Mouse (Mus musculus): ENCODE results near the gene Mbnl2. TPM values are rescaled to one million over a fixed set of nuclear protein-coding genes. Genes with fewer than 3 reads are reported as not detected.

The Mbnl2 gene
- polyA plus RNA-seq, 1 experiment from 2014 or later: 15.1 TPM

GRCm38 (mm10) chr14:120335366-120335765 lies 59.9 kb downstream of the Mbnl2 start:
- Histone ChIP-seq H3K27ac (replicated peaks) (no peak overlapping the region), H3K4me1 (replicated peaks) (no peaks in the 10 kb centered on the region; the same call in 1 of the 2 replicates), H3K27me3 (no peaks in the 10 kb centered on the region), H3K4me3 (replicated peaks) (no peak overlapping the region), H3K36me3 (replicated peaks) (no peaks in the 10 kb centered on the region), H3K9ac (no peak overlapping the region), H3K4me2 (no peak overlapping the region), H3K9me3 (replicated peaks) (no peaks in the 10 kb centered on the region)
- ATAC-seq (ENCODE audit: insufficient read depth): no peak
- WGBS (ENCODE audit: insufficient replicate concordance): 79% methylated on average over 9 of the region's 9 CpGs

GRCm38 (mm10) chr14:120335871-120336270 lies 60.4 kb downstream of the Mbnl2 start:
- H3K4me1 ChIP-seq (replicated peaks): no peaks in the 10 kb centered on the region; the same call in 1 of the 2 replicates
- H3K36me3 ChIP-seq (replicated peaks): no peaks in the 10 kb centered on the region
- no peaks in the 10 kb centered on the region for H3K27me3 ChIP-seq
- no peak overlapping the region for H3K27ac ChIP-seq (replicated peaks)
- no peak overlapping the region for H3K4me3 ChIP-seq (replicated peaks)
- H3K9ac ChIP-seq: no peak overlapping the region
- WGBS (ENCODE audit: insufficient replicate concordance): 69% methylated on average over 6 of the region's 6 CpGs
- ATAC-seq (ENCODE audit: insufficient read depth): no peak
- no peaks in the 10 kb centered on the region for H3K9me3 ChIP-seq (replicated peaks)
- H3K4me2 ChIP-seq: no peak overlapping the region

- Histone ChIP-seq H3K27me3 (no peaks in the 10 kb centered on the region), H3K4me2 (no peak overlapping the region), H3K9ac (no peak overlapping the region), H3K4me1 (replicated peaks) (no peaks in the 10 kb centered on the region; the same call in 1 of the 2 replicates), H3K9me3 (replicated peaks) (no peaks in the 10 kb centered on the region), H3K27ac (replicated peaks) (no peak overlapping the region), H3K36me3 (replicated peaks) (no peaks in the 10 kb centered on the region), H3K4me3 (replicated peaks) (no peak overlapping the region)
- 72% methylated on average over 7 of the region's 7 CpGs for WGBS (ENCODE audit: insufficient replicate concordance)
- ATAC-seq (ENCODE audit: insufficient read depth): no peak
Measured at GRCm38 (mm10) chr14:120336380-120336779, 60.9 kb downstream of the Mbnl2 start.

GRCm38 (mm10) chr14:120336841-120337240 lies 61.4 kb downstream of the Mbnl2 start:
- no peaks in the 10 kb centered on the region for H3K27me3 ChIP-seq
- H3K9me3 ChIP-seq (replicated peaks): no peaks in the 10 kb centered on the region
- no peak overlapping the region for H3K4me2 ChIP-seq
- WGBS (ENCODE audit: insufficient replicate concordance): 65% methylated on average over 8 of the region's 8 CpGs
- H3K4me1 ChIP-seq (replicated peaks): no peaks in the 10 kb centered on the region; the same call in 1 of the 2 replicates
- no peak overlapping the region for H3K27ac ChIP-seq (replicated peaks)
- ATAC-seq (ENCODE audit: insufficient read depth): no peak
- H3K9ac ChIP-seq: no peak overlapping the region
- H3K36me3 ChIP-seq (replicated peaks): no peaks in the 10 kb centered on the region
- H3K4me3 ChIP-seq (replicated peaks): no peak overlapping the region

- Histone ChIP-seq H3K9me3 (replicated peaks) (no peaks in the 10 kb centered on the region), H3K9ac (no peak overlapping the region), H3K36me3 (replicated peaks) (no peaks in the 10 kb centered on the region), H3K27ac (replicated peaks) (no peak overlapping the region), H3K4me2 (no peak overlapping the region), H3K4me3 (replicated peaks) (no peak overlapping the region), H3K27me3 (no peaks in the 10 kb centered on the region), H3K4me1 (replicated peaks) (no peaks in the 10 kb centered on the region; the same call in 1 of the 2 replicates)
- 57% methylated on average over 7 of the region's 7 CpGs for WGBS (ENCODE audit: insufficient replicate concordance)
- no peak for ATAC-seq (ENCODE audit: insufficient read depth)
Measured at GRCm38 (mm10) chr14:120337731-120338462, 62.4 kb downstream of the Mbnl2 start.

GRCm38 (mm10) chr14:120338706-120339105 lies 63.2 kb downstream of the Mbnl2 start:
- no peaks in the 10 kb centered on the region for H3K36me3 ChIP-seq (replicated peaks)
- ATAC-seq (ENCODE audit: insufficient read depth): no peak
- no peaks in the 10 kb centered on the region; the same call in 1 of the 2 replicates for H3K4me1 ChIP-seq (replicated peaks)
- H3K9ac ChIP-seq: no peak overlapping the region
- H3K27ac ChIP-seq (replicated peaks): no peak overlapping the region
- no peak overlapping the region for H3K4me2 ChIP-seq
- H3K27me3 ChIP-seq: no peaks in the 10 kb centered on the region
- H3K4me3 ChIP-seq (replicated peaks): no peak overlapping the region
- 75% methylated on average over 3 of the region's 3 CpGs for WGBS (ENCODE audit: insufficient replicate concordance)
- no peaks in the 10 kb centered on the region for H3K9me3 ChIP-seq (replicated peaks)

GRCm38 (mm10) chr14:120341912-120342311 lies 66.4 kb downstream of the Mbnl2 start:
- Histone ChIP-seq H3K4me1 (replicated peaks) (no peaks in the 10 kb centered on the region), H3K36me3 (replicated peaks) (no peaks in the 10 kb centered on the region), H3K4me2 (no peak overlapping the region), H3K27ac (replicated peaks) (no peak overlapping the region), H3K27me3 (no peaks in the 10 kb centered on the region), H3K4me3 (replicated peaks) (no peak overlapping the region), H3K9ac (no peak overlapping the region), H3K9me3 (replicated peaks) (no peaks in the 10 kb centered on the region)
- no peak for ATAC-seq (ENCODE audit: insufficient read depth)
- WGBS (ENCODE audit: insufficient replicate concordance): 68% methylated on average over 6 of the region's 6 CpGs

GRCm38 (mm10) chr14:120342321-120342720 lies 66.9 kb downstream of the Mbnl2 start:
- ATAC-seq (ENCODE audit: insufficient read depth): no peak
- H3K27ac ChIP-seq (replicated peaks): no peak overlapping the region

GRCm38 (mm10) chr14:120344641-120345040 lies 69.2 kb downstream of the Mbnl2 start:
- Histone ChIP-seq H3K27me3 (no peaks in the 10 kb centered on the region), H3K4me1 (replicated peaks) (peaks cover 11% of the 10 kb centered on the region; the same call in 1 of the 2 replicates), H3K27ac (replicated peaks) (no peak overlapping the region), H3K36me3 (replicated peaks) (no peaks in the 10 kb centered on the region), H3K9ac (no peak overlapping the region), H3K4me2 (no peak overlapping the region), H3K9me3 (replicated peaks) (no peaks in the 10 kb centered on the region), H3K4me3 (replicated peaks) (no peak overlapping the region)
- 62% methylated on average over 4 of the region's 4 CpGs for WGBS (ENCODE audit: insufficient replicate concordance)
- ATAC-seq (ENCODE audit: insufficient read depth): no peak

More at GRCm38 (mm10) chr14:120342321-120342720, 66.9 kb downstream of the Mbnl2 start:
- Histone ChIP-seq H3K4me3 (replicated peaks) (no peak overlapping the region), H3K27me3 (no peaks in the 10 kb centered on the region), H3K4me2 (no peak overlapping the region), H3K9ac (no peak overlapping the region), H3K4me1 (replicated peaks) (no peaks in the 10 kb centered on the region), H3K36me3 (replicated peaks) (no peaks in the 10 kb centered on the region), H3K9me3 (replicated peaks) (no peaks in the 10 kb centered on the region)
- WGBS (ENCODE audit: insufficient replicate concordance): 73% methylated on average over 7 of the region's 7 CpGs

- Histone ChIP-seq H3K36me3 (replicated peaks) (no peaks in the 10 kb centered on the region), H3K9ac (no peak overlapping the region), H3K27me3 (no peaks in the 10 kb centered on the region), H3K4me1 (replicated peaks) (peaks cover 14% of the 10 kb centered on the region), H3K4me2 (no peak overlapping the region), H3K4me3 (replicated peaks) (no peak overlapping the region), H3K9me3 (replicated peaks) (no peaks in the 10 kb centered on the region), H3K27ac (replicated peaks) (no peak overlapping the region)
- 32% methylated on average over 11 of the region's 11 CpGs for WGBS (ENCODE audit: insufficient replicate concordance)
- no peak for ATAC-seq (ENCODE audit: insufficient read depth)
Measured at GRCm38 (mm10) chr14:120347410-120348315, 72.2 kb downstream of the Mbnl2 start.

GRCm38 (mm10) chr14:120349332-120349731 lies 73.9 kb downstream of the Mbnl2 start:
- ATAC-seq (ENCODE audit: insufficient read depth): no peak
- no peak overlapping the region for H3K4me3 ChIP-seq (replicated peaks)
- peaks cover 14% of the 10 kb centered on the region for H3K4me1 ChIP-seq (replicated peaks)

More at GRCm38 (mm10) chr14:120349332-120349731, 73.9 kb downstream of the Mbnl2 start:
- Histone ChIP-seq H3K27ac (replicated peaks) (no peak overlapping the region), H3K9me3 (replicated peaks) (no peaks in the 10 kb centered on the region), H3K36me3 (replicated peaks) (no peaks in the 10 kb centered on the region), H3K27me3 (no peaks in the 10 kb centered on the region), H3K4me2 (no peak overlapping the region), H3K9ac (no peak overlapping the region)
- 72% methylated on average over 4 of the region's 4 CpGs for WGBS (ENCODE audit: insufficient replicate concordance)

Data from liver, embryonic 15.5 days (tissue).